Mouse (Mus musculus) hindbrain, embryonic 13.5 days (tissue): Measurements from ENCODE around the gene Frmd7. TPM values are rescaled to one million over a fixed set of nuclear protein-coding genes. Genes with fewer than 3 reads are reported as not detected.

Experiments used
- ATAC-seq: fragments of 200-750 bp; cut with Nextera tagmentation; 2 replicates; pipeline ENCODE4 v1.8.0; 2017; ENCODE audit warnings: moderate TSS enrichment; ENCODE audit not compliant: low FRiP score
- H3K27ac ChIP-seq: fragments of 300-500 bp; sonication (generic); 2 replicates; pipeline ENCODE4 v1.5.1; 2015; ENCODE audit warnings: inconsistent platforms, mild to moderate bottlenecking, moderate library complexity
- H3K27me3 ChIP-seq: fragments of 300-500 bp; sonication (generic); 2 replicates; pipeline ENCODE4 v1.6.1; 2015; ENCODE audit warnings: mild to moderate bottlenecking, inconsistent platforms
- H3K36me3 ChIP-seq: fragments of 300-500 bp; sonication (generic); 2 replicates; pipeline ENCODE4 v1.6.1; 2015; ENCODE audit warnings: mild to moderate bottlenecking, inconsistent platforms
- H3K4me1 ChIP-seq: fragments of 300-500 bp; sonication (generic); replicated peaks from 2 replicates; pipeline ENCODE4 v1.6.1; 2015; ENCODE audit warnings: inconsistent platforms
- H3K4me2 ChIP-seq: fragments of 300-500 bp; sonication (generic); 2 replicates; pipeline ENCODE4 v1.6.1; 2015; ENCODE audit warnings: inconsistent platforms, mild to moderate bottlenecking, moderate library complexity
- H3K4me3 ChIP-seq: fragments of 300-500 bp; sonication (generic); 2 replicates; pipeline ENCODE4 v1.5.1; 2015; ENCODE audit warnings: mild to moderate bottlenecking, inconsistent platforms
- H3K9ac ChIP-seq: fragments of 300-500 bp; sonication (generic); 2 replicates; pipeline ENCODE4 v1.6.1; 2015; ENCODE audit warnings: mild to moderate bottlenecking, inconsistent platforms
- H3K9me3 ChIP-seq: fragments of 300-500 bp; sonication (generic); 2 replicates; pipeline ENCODE4 v1.6.1; 2016; ENCODE audit warnings: inconsistent platforms
- WGBS: fragments of 180-500 bp; shearing (Covaris S2); methylation state at CpG from one replicate; pipeline ENCODE4 v1.1.7; 2015; 5-methylcytosine and 5-hydroxymethylcytosine counted together
- polyA plus RNA-seq: library from polyadenylated mRNA; unstranded; fragments of >200 nt; fragmentation: Nextera tagmentation; extraction: Ambion mirVana; gene quantifications from 2 replicates; pipeline ENCODE4 v1.2.1, GENCODE M21; 2015

Frmd7 gene
- polyA plus RNA-seq, 1 experiment from 2014 or later = not detected

GRCm38 (mm10) chrX:50930309-50930708, 12.2 kb downstream of the Frmd7 start:
- no peak overlapping the region for H3K4me3 ChIP-seq
- ATAC-seq = no peak
- H3K36me3 ChIP-seq = no peaks in the 10 kb centered on the region
- no peak overlapping the region for H3K9ac ChIP-seq
- H3K4me2 ChIP-seq = no peak overlapping the region
- no peaks in the 10 kb centered on the region for H3K27me3 ChIP-seq
- H3K4me1 ChIP-seq = no peaks in the 10 kb centered on the region
- no peaks in the 10 kb centered on the region for H3K9me3 ChIP-seq
- 35% methylated on average over 3 of the region's 3 CpGs for WGBS
- H3K27ac ChIP-seq = no peak overlapping the region

DNA sequence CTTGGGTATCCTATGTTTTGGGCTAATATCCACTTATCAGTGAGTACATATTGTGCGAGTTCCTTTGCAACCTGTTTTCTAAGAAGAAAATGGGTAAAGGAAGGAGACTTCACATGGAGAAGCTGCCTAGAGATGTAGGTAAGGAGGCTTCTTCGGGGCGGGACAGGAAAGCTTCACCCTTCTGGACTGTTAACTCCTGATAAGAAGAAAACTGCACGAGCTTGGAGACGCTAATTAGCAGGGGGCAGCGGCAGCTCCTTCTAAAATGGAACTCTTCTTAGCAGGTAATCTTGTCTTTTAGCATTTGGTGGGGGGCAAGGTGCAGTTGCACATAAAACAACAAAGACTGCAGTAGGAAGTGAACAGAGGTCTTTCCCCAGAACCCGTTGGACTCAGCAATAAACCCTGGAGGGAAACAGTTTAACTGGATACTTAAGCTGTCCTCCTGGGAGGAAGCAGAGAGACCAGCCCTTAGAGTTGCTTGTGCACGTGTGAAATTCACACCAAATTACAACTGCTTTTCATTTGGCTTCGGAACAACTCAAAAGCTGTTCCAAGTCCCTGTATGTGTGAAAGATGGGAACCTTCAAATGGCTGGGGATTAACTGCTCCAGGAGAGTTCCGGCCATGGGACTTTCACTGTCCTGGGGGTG, 15.5 kb downstream of the Frmd7 start:
- Histone ChIP-seq H3K9ac (no peak overlapping the region), H3K4me1 (no peaks in the 10 kb centered on the region), H3K27ac (no peak overlapping the region), H3K36me3 (no peaks in the 10 kb centered on the region), H3K27me3 (no peaks in the 10 kb centered on the region), H3K9me3 (no peaks in the 10 kb centered on the region), H3K4me2 (no peak overlapping the region), H3K4me3 (no peak overlapping the region)
- no peak for ATAC-seq
- 83% methylated on average over 10 of the region's 10 CpGs for WGBS

DNA sequence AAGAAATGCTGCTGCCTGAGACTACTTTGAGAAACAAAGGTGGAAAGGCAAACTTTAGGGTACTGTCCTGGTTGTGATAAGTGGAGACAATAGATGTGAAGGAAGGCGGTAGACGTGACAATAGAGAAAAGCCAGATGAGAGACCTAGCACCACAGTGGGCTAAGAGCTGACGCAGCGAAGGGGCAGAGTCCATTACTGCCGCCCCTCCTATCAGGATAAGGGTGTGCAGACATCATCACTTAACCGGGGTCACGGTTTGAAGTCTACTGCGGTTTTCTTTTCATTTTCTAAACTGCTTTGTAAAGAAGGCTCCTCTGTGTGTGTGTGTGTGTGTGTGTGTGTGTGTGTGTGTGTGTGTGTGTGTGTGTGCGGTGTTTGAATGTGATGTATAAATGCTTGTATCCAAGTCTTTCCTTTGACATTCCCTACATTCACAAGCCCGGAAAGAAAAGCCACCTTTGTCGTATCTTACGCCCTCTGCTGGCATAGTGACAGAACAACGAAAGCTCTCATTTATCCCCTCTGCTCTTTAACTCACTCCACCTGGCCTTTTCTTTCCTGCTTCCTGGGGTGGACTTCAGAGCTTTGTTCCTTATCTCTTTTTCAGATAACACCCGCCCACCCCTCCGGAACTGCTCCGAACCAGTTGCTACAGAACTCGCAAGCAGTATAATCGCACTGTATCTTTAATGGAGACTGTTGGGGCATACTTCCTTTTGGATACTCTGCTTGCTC, 17.7 kb downstream of the Frmd7 start:
- H3K9me3 ChIP-seq = no peaks in the 10 kb centered on the region
- H3K9ac ChIP-seq = no peak overlapping the region
- no peaks in the 10 kb centered on the region for H3K4me1 ChIP-seq
- no peak overlapping the region for H3K4me3 ChIP-seq
- no peaks in the 10 kb centered on the region for H3K27me3 ChIP-seq
- no peak for ATAC-seq
- H3K4me2 ChIP-seq = no peak overlapping the region
- WGBS = 48% methylated on average over 17 of the region's 18 CpGs
- no peak overlapping the region for H3K27ac ChIP-seq
- no peaks in the 10 kb centered on the region for H3K36me3 ChIP-seq

DNA sequence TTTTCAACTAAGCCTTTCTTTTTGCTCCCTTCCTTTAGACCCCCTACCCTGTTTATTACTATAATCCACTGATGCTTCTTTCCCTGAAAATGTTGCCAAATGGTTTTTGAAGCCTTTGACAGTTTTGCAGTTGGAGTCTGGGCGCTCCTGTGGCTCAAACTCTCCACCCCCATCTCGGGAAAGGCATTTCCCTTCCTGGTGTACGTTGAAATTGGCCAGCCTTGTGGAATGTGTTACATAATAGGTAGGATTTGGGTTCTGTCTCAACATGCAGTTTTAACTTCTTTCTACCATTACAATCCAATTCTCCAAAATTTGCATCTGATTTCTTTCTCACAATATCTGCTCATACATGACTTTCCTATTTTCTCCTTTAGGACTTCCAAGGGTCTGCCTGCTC, 23.8 kb downstream of the Frmd7 start:
- Histone ChIP-seq H3K27me3 (no peaks in the 10 kb centered on the region), H3K36me3 (no peaks in the 10 kb centered on the region), H3K9ac (no peak overlapping the region), H3K27ac (no peak overlapping the region), H3K9me3 (no peaks in the 10 kb centered on the region), H3K4me2 (no peak overlapping the region), H3K4me1 (no peaks in the 10 kb centered on the region), H3K4me3 (no peak overlapping the region)
- whole genome bisulfite sequencing = 80% methylated on average over 3 of the region's 3 CpGs
- no peak for ATAC-seq

DNA sequence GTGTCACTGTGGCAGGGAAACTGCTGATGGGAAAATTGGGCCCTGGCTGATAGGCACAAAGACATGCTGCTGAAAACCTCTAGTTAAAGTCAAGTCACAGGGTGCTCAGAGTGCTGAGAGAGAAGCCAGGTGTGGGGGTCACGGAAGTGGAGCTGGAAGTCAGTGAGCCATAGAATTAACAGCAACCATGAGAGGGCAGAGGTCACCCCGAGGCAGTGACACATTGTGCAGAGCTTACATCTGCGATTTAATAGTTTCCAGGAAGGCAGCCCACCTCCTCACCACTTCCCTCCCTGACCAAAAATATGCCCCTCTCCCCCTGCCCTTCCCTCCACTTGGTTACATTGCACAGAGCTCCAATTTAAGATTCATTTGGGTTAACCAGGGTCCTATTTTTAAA, 25.1 kb downstream of the Frmd7 start:
- no peak overlapping the region for H3K9ac ChIP-seq
- H3K36me3 ChIP-seq = no peaks in the 10 kb centered on the region
- ATAC-seq = no peak
- WGBS = 42% methylated on average over 3 of the region's 3 CpGs
- H3K4me1 ChIP-seq = no peaks in the 10 kb centered on the region
- H3K27me3 ChIP-seq = no peaks in the 10 kb centered on the region
- H3K27ac ChIP-seq = no peak overlapping the region
- H3K9me3 ChIP-seq = no peaks in the 10 kb centered on the region
- no peak overlapping the region for H3K4me3 ChIP-seq
- H3K4me2 ChIP-seq = no peak overlapping the region

DNA sequence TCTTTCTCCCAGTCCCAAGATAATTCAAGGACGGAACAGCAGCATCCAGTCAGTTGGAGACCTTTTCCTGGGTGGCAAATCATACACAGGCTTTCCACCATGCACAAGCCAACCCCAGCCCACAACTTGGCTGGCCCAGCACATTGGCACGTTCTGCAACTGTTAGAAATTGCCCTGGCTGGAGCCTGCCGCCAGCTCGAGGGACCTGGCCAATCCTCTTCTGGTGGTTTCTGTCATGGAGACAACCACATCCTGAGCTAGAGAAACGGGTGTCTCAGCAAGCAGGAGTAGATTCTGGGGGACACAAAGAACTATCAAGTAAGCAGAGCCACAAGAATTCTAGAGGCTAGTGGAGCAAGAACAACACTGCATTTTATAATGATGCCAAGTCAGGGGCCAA, 32.6 kb downstream of the Frmd7 start:
- no peak overlapping the region for H3K9ac ChIP-seq
- 87% methylated on average over 5 of the region's 5 CpGs for WGBS
- H3K27ac ChIP-seq = no peak overlapping the region
- ATAC-seq = no peak
- H3K27me3 ChIP-seq = no peaks in the 10 kb centered on the region
- no peak overlapping the region for H3K4me3 ChIP-seq
- no peaks in the 10 kb centered on the region for H3K36me3 ChIP-seq
- H3K4me2 ChIP-seq = no peak overlapping the region
- no peaks in the 10 kb centered on the region for H3K9me3 ChIP-seq
- H3K4me1 ChIP-seq = no peaks in the 10 kb centered on the region

DNA sequence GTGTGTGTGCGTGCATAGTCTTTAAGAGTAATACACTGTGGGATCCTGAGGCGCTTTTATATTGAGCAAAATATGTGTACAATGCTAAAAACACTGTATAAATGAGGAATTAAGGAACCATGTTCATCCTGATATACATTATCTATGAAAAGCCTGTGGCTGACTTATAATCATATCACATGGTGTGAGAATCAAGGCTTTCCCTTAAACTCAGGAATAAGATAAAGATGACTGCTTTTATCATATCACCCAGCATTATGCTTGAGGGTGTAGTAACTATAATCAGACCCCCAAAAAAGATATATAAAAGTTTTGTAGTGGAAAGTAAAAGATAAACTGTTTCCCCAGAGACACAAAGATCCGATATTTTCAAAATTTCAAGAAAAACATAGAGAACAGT, 39.0 kb downstream of the Frmd7 start:
- no peak overlapping the region for H3K27ac ChIP-seq
- no peak overlapping the region for H3K9ac ChIP-seq
- no peak overlapping the region for H3K4me2 ChIP-seq
- no peaks in the 10 kb centered on the region for H3K36me3 ChIP-seq
- H3K4me3 ChIP-seq = no peak overlapping the region
- no peak for ATAC-seq
- H3K9me3 ChIP-seq = no peaks in the 10 kb centered on the region
- no peaks in the 10 kb centered on the region for H3K27me3 ChIP-seq
- H3K4me1 ChIP-seq = no peaks in the 10 kb centered on the region
- 84% methylated on average over 3 of the region's 3 CpGs for WGBS

DNA sequence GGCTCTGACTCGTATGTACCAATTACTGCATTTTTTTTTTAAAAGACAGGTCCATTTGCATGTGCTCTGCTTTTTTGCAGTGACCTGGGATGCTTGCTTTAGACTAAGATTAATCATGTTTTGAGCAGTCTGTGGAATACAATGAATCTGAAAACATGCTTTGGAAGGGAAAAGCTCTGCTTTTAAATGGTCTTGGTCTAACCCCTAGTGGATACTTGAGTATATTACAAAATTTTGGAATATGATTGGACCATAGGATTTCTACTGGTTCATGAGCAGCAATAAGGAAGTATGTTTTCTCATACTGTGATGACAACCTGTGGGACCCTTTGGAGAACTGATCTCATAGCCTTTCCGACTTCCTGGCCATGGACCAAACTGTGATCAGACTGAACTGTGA, 54.5 kb downstream of the Frmd7 start:
- Histone ChIP-seq H3K9me3 (no peaks in the 10 kb centered on the region), H3K4me2 (no peak overlapping the region), H3K27ac (no peak overlapping the region), H3K4me1 (no peaks in the 10 kb centered on the region), H3K36me3 (no peaks in the 10 kb centered on the region), H3K9ac (no peak overlapping the region), H3K4me3 (no peak overlapping the region), H3K27me3 (no peaks in the 10 kb centered on the region)
- WGBS = 80% methylated on average over 2 of the region's 2 CpGs
- no peak for ATAC-seq

DNA sequence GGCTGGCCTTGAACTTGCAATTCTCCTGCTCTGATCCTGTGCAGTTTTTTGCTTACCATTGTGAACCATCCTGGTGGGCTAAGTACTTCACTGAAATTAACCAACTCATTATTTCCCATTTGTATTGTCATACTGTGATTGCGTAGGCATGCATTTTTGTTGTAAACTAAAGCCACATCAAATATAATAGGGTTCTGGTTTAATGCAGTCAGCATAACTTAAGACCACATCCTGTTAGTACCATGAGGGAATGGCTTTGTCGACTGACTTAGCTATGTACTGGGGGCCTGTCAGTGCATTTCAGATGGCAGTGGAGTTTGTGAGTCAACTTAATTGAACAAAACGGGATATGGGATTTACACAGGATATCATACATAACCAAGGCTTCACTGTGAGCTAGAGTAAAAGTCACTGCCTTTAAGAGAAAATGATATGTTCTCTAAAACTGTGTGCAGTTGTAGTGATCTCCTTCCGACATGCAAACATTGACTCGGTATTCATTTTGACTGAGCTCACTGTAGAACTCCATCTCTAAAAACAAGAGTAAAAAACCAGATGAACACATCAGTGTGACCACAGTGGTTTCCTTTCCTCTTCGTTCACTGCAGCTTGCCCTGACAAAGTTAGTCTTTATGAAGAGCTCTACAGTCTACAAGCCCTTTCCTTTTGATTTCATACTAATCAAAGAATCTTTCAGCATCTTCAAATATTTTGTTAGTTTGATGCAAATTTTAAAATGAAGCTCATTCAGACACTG, 68.1 kb downstream of the Frmd7 start:
- ATAC-seq = no peak
- H3K27me3 ChIP-seq = no peaks in the 10 kb centered on the region
- H3K4me1 ChIP-seq = no peaks in the 10 kb centered on the region
- 87% methylated on average over 6 of the region's 6 CpGs for WGBS
- H3K9ac ChIP-seq = no peak overlapping the region
- H3K9me3 ChIP-seq = no peaks in the 10 kb centered on the region
- no peak overlapping the region for H3K27ac ChIP-seq
- H3K4me3 ChIP-seq = no peak overlapping the region
- H3K36me3 ChIP-seq = no peaks in the 10 kb centered on the region
- no peak overlapping the region for H3K4me2 ChIP-seq

DNA sequence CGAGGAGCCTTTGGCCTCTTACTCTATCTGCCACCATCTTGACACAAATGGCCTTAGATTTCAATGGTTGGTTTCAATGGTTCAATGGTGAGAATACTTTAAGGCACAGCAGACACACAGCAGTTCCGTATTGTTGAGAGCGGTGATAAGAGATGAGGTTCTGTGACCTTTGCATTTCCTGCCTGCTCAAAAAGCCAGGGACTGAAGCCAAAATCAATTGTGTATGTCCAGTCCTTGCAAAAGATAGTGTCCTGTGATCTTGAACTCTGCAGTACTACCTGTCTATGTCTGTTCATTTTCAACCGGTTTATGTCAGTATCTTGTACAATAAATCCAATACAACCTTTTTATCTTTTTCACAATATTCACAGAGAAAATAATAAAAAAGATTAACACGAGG, 77.8 kb downstream of the Frmd7 start:
- WGBS = 76% methylated on average over 5 of the region's 5 CpGs
- no peaks in the 10 kb centered on the region for H3K27me3 ChIP-seq
- no peak overlapping the region for H3K4me2 ChIP-seq
- no peaks in the 10 kb centered on the region for H3K4me1 ChIP-seq
- no peaks in the 10 kb centered on the region for H3K9me3 ChIP-seq
- H3K9ac ChIP-seq = no peak overlapping the region
- no peak for ATAC-seq
- no peak overlapping the region for H3K4me3 ChIP-seq
- no peaks in the 10 kb centered on the region for H3K36me3 ChIP-seq
- no peak overlapping the region for H3K27ac ChIP-seq

- WGBS = 83% methylated on average over 2 of the region's 2 CpGs
- H3K4me3 ChIP-seq = no peak overlapping the region
Measured at GRCm38 (mm10) chrX:50863771-50864170, 78.7 kb downstream of the Frmd7 start.

DNA sequence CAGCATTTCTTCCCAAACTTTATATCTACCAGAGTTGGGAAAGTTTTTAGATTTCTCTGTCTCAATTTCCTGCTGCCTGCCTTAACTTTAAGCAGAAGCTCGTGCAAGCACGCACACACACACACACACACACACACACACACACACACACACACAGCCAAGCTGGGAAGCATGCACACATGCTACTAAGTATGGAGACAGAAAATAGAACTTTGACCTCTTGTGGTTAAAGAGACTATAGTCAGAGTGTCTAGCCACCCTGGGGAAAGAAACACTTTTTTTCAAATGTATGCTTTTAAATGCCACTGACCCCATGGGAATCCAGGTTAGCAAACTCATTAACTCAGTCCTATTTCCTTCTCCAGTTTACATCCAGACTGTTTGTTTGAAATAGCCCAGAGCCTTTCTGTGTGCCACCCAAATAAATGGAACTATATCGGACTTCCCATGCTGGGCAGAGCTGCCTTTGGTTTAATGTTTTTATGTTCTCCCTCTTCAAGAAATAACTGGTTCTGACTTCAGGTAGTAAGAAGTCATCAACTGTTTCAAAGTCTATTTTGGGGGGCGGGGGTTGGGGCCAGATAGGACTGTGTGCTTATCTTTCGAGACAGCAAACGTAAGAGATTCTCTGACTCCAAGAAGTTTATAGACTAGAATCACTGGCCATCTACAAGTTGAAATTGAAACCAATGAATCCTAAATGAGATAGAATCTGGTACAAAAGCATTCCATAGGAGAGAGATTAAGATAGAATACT, 91.9 kb downstream of the Frmd7 start:
- Histone ChIP-seq H3K27me3 (no peaks in the 10 kb centered on the region), H3K36me3 (no peaks in the 10 kb centered on the region), H3K4me2 (no peak overlapping the region), H3K9ac (no peak overlapping the region), H3K27ac (no peak overlapping the region), H3K4me1 (no peaks in the 10 kb centered on the region), H3K9me3 (no peaks in the 10 kb centered on the region), H3K4me3 (no peak overlapping the region)
- no peak for ATAC-seq
- WGBS = 76% methylated on average over 6 of the region's 6 CpGs

More at GRCm38 (mm10) chrX:50863771-50864170, 78.7 kb downstream of the Frmd7 start:
- Histone ChIP-seq H3K27me3 (no peaks in the 10 kb centered on the region), H3K27ac (no peak overlapping the region), H3K4me1 (no peaks in the 10 kb centered on the region), H3K9ac (no peak overlapping the region), H3K9me3 (no peaks in the 10 kb centered on the region), H3K36me3 (no peaks in the 10 kb centered on the region), H3K4me2 (no peak overlapping the region)
- no peak for ATAC-seq
